Mouse (Mus musculus): ENCODE data around the gene Arrdc4.

GRCm38 (mm10) chr7:68748761-68749635 lies at the start of gene Arrdc4:
- no peak for TF ChIP-seq CTCF (IDR thresholded peaks at IDR 0.05; ENCODE audit: insufficient read depth, low read depth, low read length)
- TF ChIP-seq POLR2A (IDR thresholded peaks at IDR 0.05; ENCODE audit: insufficient read depth, low read depth, low read length): no peak; the same call in 1 of the 2 replicates

All from olfactory bulb, adult 2 months (tissue).